Mouse (Mus musculus) CH12.LX (cell line): ENCODE results near the gene Pyroxd2. TPM values are rescaled to one million over a fixed set of nuclear protein-coding genes. Genes with fewer than 3 reads are reported as not detected.

Source experiments
- DNase-seq: peaks from one replicate; pipeline ENCODE4 v3.0.0-alpha.2; 2013; ENCODE audit errors: extremely low read depth
- H3K27ac ChIP-seq: 2 replicates; pipeline ENCODE4 v1.5.1; 2012; ENCODE audit warnings: low read depth, mild to moderate bottlenecking, control low read depth, moderate library complexity; ENCODE audit not compliant: insufficient read depth
- H3K27me3 ChIP-seq: replicated peaks from 2 replicates; pipeline ENCODE3; 2012; ENCODE audit warnings: inconsistent platforms
- H3K36me3 ChIP-seq, 2 experiments: replicated peaks in 1 of 2; 2 replicates each; pipeline versions ENCODE3 to v1.6.1; 2012; ENCODE audit warnings: inconsistent platforms in 1 of 2, low read length in 1 of 2, mild to moderate bottlenecking in 1 of 2, mixed read lengths in 1 of 2, moderate library complexity in 1 of 2; ENCODE audit not compliant: control insufficient read depth in 1 of 2, insufficient read depth in 1 of 2
- H3K4me1 ChIP-seq, 2 experiments: 2 replicates each; pipeline ENCODE4 v1.6.1; 2012; ENCODE audit warnings: inconsistent platforms in 1 of 2, moderate library complexity in 1 of 2; ENCODE audit not compliant: insufficient read depth in 2 of 2, control insufficient read depth in 1 of 2
- H3K4me2 ChIP-seq: 2 replicates; pipeline ENCODE4 v1.6.1; 2012; ENCODE audit warnings: low read depth, mild to moderate bottlenecking, control low read depth; ENCODE audit not compliant: poor library complexity, insufficient read depth, severe bottlenecking
- H3K4me3 ChIP-seq, 3 experiments: fragments of 150-350 bp in 1 of 3; sonication (generic) in 1 of 3; replicated peaks in 1 of 3; 2 replicates each; pipeline versions ENCODE3 to v1.5.1; 2011 to 2012; ENCODE audit warnings: low read depth in 2 of 3, low read length in 2 of 3, mild to moderate bottlenecking in 2 of 3, moderate library complexity in 2 of 3, control low read depth in 1 of 3, improper control_type of control experiment in 1 of 3, inconsistent platforms in 1 of 3, mixed read lengths in 1 of 3; ENCODE audit not compliant: poor library complexity in 1 of 3
- H3K79me2 ChIP-seq: replicated peaks from 2 replicates; pipeline ENCODE4 v1.6.1; 2012; ENCODE audit warnings: mild to moderate bottlenecking, moderate library complexity; ENCODE audit not compliant: control insufficient read depth, poor library complexity, insufficient read depth, severe bottlenecking; ENCODE audit errors: extremely low read depth
- H3K9ac ChIP-seq: 2 replicates; pipeline ENCODE4 v1.6.1; 2012; ENCODE audit warnings: low read depth, mild to moderate bottlenecking, control low read depth, moderate library complexity; ENCODE audit not compliant: insufficient read depth
- H3K9me3 ChIP-seq: replicated peaks from 2 replicates; pipeline ENCODE3; 2012; ENCODE audit warnings: low read length, inconsistent platforms, mixed read lengths
- CHD1 ChIP-seq: IDR thresholded peaks from 2 replicates; pipeline ENCODE4 v1.6.1; 2012; ENCODE audit warnings: low read depth, low read length, improper control_type of control experiment, inconsistent platforms
- CHD2 ChIP-seq: IDR thresholded peaks from 2 replicates; pipeline ENCODE4 v1.6.1; 2011; ENCODE audit warnings: low read length, improper control_type of control experiment
- CTCF ChIP-seq, 2 experiments: IDR thresholded peaks in 1 of 2; conservative IDR thresholded peaks in 1 of 2; 2 replicates each; pipeline ENCODE4 v1.5.1; 2011 to 2012; ENCODE audit warnings: low read depth in 2 of 2, low read length in 2 of 2, improper control_type of control experiment in 1 of 2, inconsistent platforms in 1 of 2, mild to moderate bottlenecking in 1 of 2, moderate library complexity in 1 of 2
- ETS1 ChIP-seq: conservative IDR thresholded peaks from 2 replicates; pipeline ENCODE4 v1.6.1; 2012; ENCODE audit warnings: low read depth, mild to moderate bottlenecking, inconsistent platforms, low read length, improper control_type of control experiment, moderate library complexity
- GABPA ChIP-seq: IDR thresholded peaks from 2 replicates; pipeline ENCODE4 v1.6.1; 2012; ENCODE audit warnings: low read depth, low read length, improper control_type of control experiment, inconsistent platforms; ENCODE audit not compliant: insufficient replicate concordance
- IRF4 ChIP-seq: IDR thresholded peaks from 2 replicates; pipeline ENCODE4 v1.6.1; 2014; ENCODE audit warnings: low read depth, mild to moderate bottlenecking, inconsistent platforms, low read length, improper control_type of control experiment
- JUN ChIP-seq: IDR thresholded peaks from 2 replicates; pipeline ENCODE4 v1.6.1; 2011; ENCODE audit warnings: low read depth, mild to moderate bottlenecking, low read length, improper control_type of control experiment, moderate library complexity; ENCODE audit not compliant: insufficient read depth
- JUND ChIP-seq: conservative IDR thresholded peaks from 2 replicates; pipeline ENCODE4 v1.6.1; 2011; ENCODE audit warnings: low read depth, low read length, improper control_type of control experiment
- KAT2A ChIP-seq: IDR thresholded peaks from 2 replicates; pipeline ENCODE4 v1.6.1; 2012; ENCODE audit warnings: low read length, improper control_type of control experiment, inconsistent platforms; ENCODE audit not compliant: insufficient replicate concordance
- MAX ChIP-seq: IDR thresholded peaks from 2 replicates; pipeline ENCODE4 v1.6.1; 2011; ENCODE audit warnings: low read length, improper control_type of control experiment
- MAZ ChIP-seq: IDR thresholded peaks from 2 replicates; pipeline ENCODE4 v1.6.1; 2012; ENCODE audit warnings: low read depth, mild to moderate bottlenecking, inconsistent platforms, low read length, improper control_type of control experiment, moderate library complexity
- MEF2A ChIP-seq: IDR thresholded peaks from 2 replicates; pipeline ENCODE4 v1.6.1; 2014; ENCODE audit warnings: low read depth, mild to moderate bottlenecking, inconsistent platforms, low read length, improper control_type of control experiment, borderline replicate concordance
- MYC ChIP-seq: IDR thresholded peaks from 2 replicates; pipeline ENCODE4 v1.6.1; 2011; ENCODE audit warnings: low read depth, mild to moderate bottlenecking, improper control_type of control experiment, low read length
- NELFE ChIP-seq: IDR thresholded peaks from 2 replicates; pipeline ENCODE4 v1.6.1; 2011; ENCODE audit warnings: low read depth, low read length, improper control_type of control experiment
- NRF1 ChIP-seq: IDR thresholded peaks from 2 replicates; pipeline ENCODE4 v1.6.1; 2014; ENCODE audit warnings: low read depth, mild to moderate bottlenecking, inconsistent platforms, low read length, improper control_type of control experiment, moderate library complexity
- PAX5 ChIP-seq: IDR thresholded peaks from 2 replicates; pipeline ENCODE4 v1.6.1; 2012; ENCODE audit warnings: low read length, inconsistent platforms, mixed read lengths
- POLR2A ChIP-seq: IDR thresholded peaks from 2 replicates; pipeline ENCODE4 v1.6.1; 2011; ENCODE audit warnings: low read depth, mild to moderate bottlenecking, improper control_type of control experiment, low read length
- POLR2AphosphoS2 ChIP-seq: IDR thresholded peaks from 2 replicates; pipeline ENCODE4 v1.6.1; 2011; ENCODE audit warnings: low read depth, low read length, improper control_type of control experiment
- RAD21 ChIP-seq: IDR thresholded peaks from 2 replicates; pipeline ENCODE4 v1.6.1; 2011; ENCODE audit warnings: low read depth, mild to moderate bottlenecking, low read length, improper control_type of control experiment, moderate library complexity
- RCOR1 ChIP-seq: conservative IDR thresholded peaks from 2 replicates; pipeline ENCODE4 v1.6.1; 2012; ENCODE audit warnings: low read depth, mild to moderate bottlenecking, inconsistent platforms, low read length, improper control_type of control experiment
- SMC3 ChIP-seq: IDR thresholded peaks from 2 replicates; pipeline ENCODE4 v1.6.1; 2011; ENCODE audit warnings: low read depth, low read length, improper control_type of control experiment
- TBP ChIP-seq: conservative IDR thresholded peaks from 2 replicates; pipeline ENCODE4 v1.6.1; 2011; ENCODE audit warnings: low read depth, low read length, improper control_type of control experiment
- TCF12 ChIP-seq: IDR thresholded peaks from 2 replicates; pipeline ENCODE4 v1.6.1; 2014; ENCODE audit warnings: low read depth, mild to moderate bottlenecking, inconsistent platforms, low read length, improper control_type of control experiment
- UBTF ChIP-seq: IDR thresholded peaks from 2 replicates; pipeline ENCODE4 v1.6.1; 2012; ENCODE audit warnings: low read depth, mild to moderate bottlenecking, inconsistent platforms, low read length, improper control_type of control experiment, moderate library complexity
- USF1 ChIP-seq: IDR thresholded peaks from 2 replicates; pipeline ENCODE4 v1.6.1; 2014; ENCODE audit warnings: low read depth, mild to moderate bottlenecking, inconsistent platforms, low read length, improper control_type of control experiment
- USF2 ChIP-seq: conservative IDR thresholded peaks from 2 replicates; pipeline ENCODE4 v1.6.1; 2011; ENCODE audit warnings: low read depth, low read length, improper control_type of control experiment
- ZC3H11A ChIP-seq: IDR thresholded peaks from 2 replicates; pipeline ENCODE4 v1.6.1; 2012; ENCODE audit warnings: low read depth, mild to moderate bottlenecking, inconsistent platforms, low read length, improper control_type of control experiment
- ZKSCAN1 ChIP-seq: IDR thresholded peaks from 2 replicates; pipeline ENCODE4 v1.6.1; 2012; ENCODE audit warnings: low read depth, inconsistent platforms, low read length, improper control_type of control experiment, borderline replicate concordance
- dilution Hi-C: fragments of 300-500 bp; cut with MboI; formaldehyde crosslinking; loops from 2 replicates; pipeline ENCODE4 v1.14.3; 2020; ENCODE audit warnings: low sequenced_read_pairs; ENCODE audit not compliant: extremely low pct_unique_long_range_greater_than_20kb, extremely low pct_ligation_motif_present
- in situ Hi-C: fragments of 300-500 bp; cut with MboI; formaldehyde crosslinking; loops from 3 replicates; pipeline ENCODE4 v1.14.3; 2019; ENCODE audit warnings: low sequenced_read_pairs, low pct_ligation_motif_present, low pct_unique_long_range_greater_than_20kb, mixed read lengths
- polyA plus RNA-seq: library from polyadenylated mRNA; unstranded; fragments of >175 nt; gene quantifications from 2 replicates; pipeline ENCODE4 v1.2.1, GENCODE M21; 2012; ENCODE audit warnings: low read depth; ENCODE audit not compliant: insufficient read length
- total RNA-seq, 2 experiments: library from RNA; depleted of rRNA; stranded (reverse); fragments of 300-350 nt in 1 of 2; fragments of >200 nt in 1 of 2; gene quantifications; 2 replicates each; pipeline ENCODE4 v1.2.3; 2012 to 2014

Gene Pyroxd2
- total and polyA plus RNA-seq, 3 experiments: 0.10 TPM; not detected in 2

DNA sequence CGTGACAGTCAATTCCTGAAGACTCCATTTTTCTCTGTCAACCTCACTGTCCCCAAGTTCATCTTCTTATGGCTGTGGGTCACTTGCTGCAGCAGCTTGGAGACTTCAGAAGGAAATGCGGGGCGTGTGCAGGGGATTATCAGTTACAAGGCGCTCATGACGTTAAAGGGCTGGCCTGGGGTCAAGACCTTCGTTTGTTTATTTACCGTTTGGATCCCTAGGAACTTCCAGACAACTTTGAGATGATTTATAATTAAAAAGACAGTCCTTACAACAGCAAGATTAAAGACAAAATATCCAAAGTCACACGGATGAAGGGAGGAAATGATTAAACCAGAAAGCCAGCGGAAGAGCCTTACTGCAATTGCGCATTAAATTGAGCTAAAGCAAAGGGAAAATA, 74.4 kb downstream of the Pyroxd2 start:
- H3K4me3 ChIP-seq: no peak overlapping the region
- H3K36me3 ChIP-seq: no peaks in the 10 kb centered on the region
- H3K4me2 ChIP-seq: no peak overlapping the region
- peaks cover 0 to 24% of the 10 kb centered on the region in 2 experiments; a peak in 2 of 4 replicates for H3K4me1 ChIP-seq
- H3K27me3 ChIP-seq: peaks cover 20% of the 10 kb centered on the region
- dilution Hi-C loops: no loop called here
- H3K9ac ChIP-seq: no peak overlapping the region
- peaks cover 7% of the 10 kb centered on the region for H3K9me3 ChIP-seq
- H3K27ac ChIP-seq: no peak overlapping the region
- no peaks in the 10 kb centered on the region for H3K79me2 ChIP-seq
- DNase-seq: no peak
- in situ Hi-C loops: no loop called here
- TF ChIP-seq CHD2 (no peak), CTCF (conservative IDR thresholded peaks at IDR 0.05 in 1 of 2, IDR thresholded peaks at IDR 0.05 in 1 of 2; ENCODE audit: low read depth in 2 of 2, low read length in 2 of 2) (no peak), RAD21 (no peak), USF2 (no peak), ZC3H11A (no peak), JUND (no peak), ETS1 (no peak), UBTF (no peak), USF1 (no peak), POLR2AphosphoS2 (no peak), NRF1 (no peak), MAX (no peak), NELFE (no peak), IRF4 (no peak), SMC3 (no peak), TBP (no peak), MEF2A (no peak), TCF12 (no peak)

DNA sequence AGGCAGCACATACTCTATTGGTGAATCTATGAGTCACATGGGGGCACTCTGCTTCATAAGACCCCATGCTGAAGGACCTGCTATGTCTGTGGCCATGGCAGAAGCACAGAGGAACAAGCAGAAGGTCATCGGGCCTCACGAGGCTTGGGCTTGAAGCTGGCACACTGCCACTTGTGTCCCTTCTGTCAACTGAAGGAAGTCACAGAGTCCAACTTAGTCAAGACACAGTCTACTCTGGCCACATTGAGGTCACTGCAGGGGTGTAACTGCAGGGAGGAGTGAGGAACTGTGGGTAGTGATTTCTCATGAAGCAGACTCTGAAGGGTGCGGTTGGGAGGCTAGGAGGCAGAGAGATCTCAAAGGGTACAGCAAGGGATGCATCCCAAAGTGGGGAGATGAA, 75.1 kb downstream of the Pyroxd2 start:
- in situ Hi-C loops: no loop called here
- peaks cover 27% of the 10 kb centered on the region for H3K27me3 ChIP-seq
- peaks cover 7% of the 10 kb centered on the region for H3K9me3 ChIP-seq
- H3K27ac ChIP-seq: no peak overlapping the region
- no peak for DNase-seq
- H3K4me2 ChIP-seq: no peak overlapping the region
- dilution Hi-C loops: no loop called here
- H3K4me3 ChIP-seq: no peak overlapping the region
- H3K4me1 ChIP-seq: peaks cover 0 to 24% of the 10 kb centered on the region in 2 experiments; a peak in 2 of 4 replicates
- no peaks in the 10 kb centered on the region for H3K79me2 ChIP-seq
- no peak overlapping the region for H3K9ac ChIP-seq
- TF ChIP-seq MEF2A: no peak
- no peak for TF ChIP-seq TCF12
- TF ChIP-seq MAZ: no peak
- no peak for TF ChIP-seq CHD2
- TF ChIP-seq UBTF: no peak
- no peak for TF ChIP-seq JUN
- no peak for TF ChIP-seq POLR2AphosphoS2
- no peak for TF ChIP-seq RCOR1
- no peak for TF ChIP-seq MYC
- TF ChIP-seq NRF1: no peak
- TF ChIP-seq PAX5: no peak
- no peak for TF ChIP-seq JUND
- no peak for TF ChIP-seq ZKSCAN1
- no peak for TF ChIP-seq GABPA
- no peak for TF ChIP-seq ZC3H11A
- TF ChIP-seq POLR2A: no peak
- no peak for TF ChIP-seq KAT2A
- TF ChIP-seq CHD1: no peak
- no peaks in the 10 kb centered on the region for H3K36me3 ChIP-seq
